Mouse (Mus musculus): ENCODE measurements around the gene Olfr507. TPM values are rescaled to one million over a fixed set of nuclear protein-coding genes. Genes with fewer than 3 reads are reported as not detected.

Gene Olfr507
- polyA plus RNA-seq, 1 experiment: not detected

DNA sequence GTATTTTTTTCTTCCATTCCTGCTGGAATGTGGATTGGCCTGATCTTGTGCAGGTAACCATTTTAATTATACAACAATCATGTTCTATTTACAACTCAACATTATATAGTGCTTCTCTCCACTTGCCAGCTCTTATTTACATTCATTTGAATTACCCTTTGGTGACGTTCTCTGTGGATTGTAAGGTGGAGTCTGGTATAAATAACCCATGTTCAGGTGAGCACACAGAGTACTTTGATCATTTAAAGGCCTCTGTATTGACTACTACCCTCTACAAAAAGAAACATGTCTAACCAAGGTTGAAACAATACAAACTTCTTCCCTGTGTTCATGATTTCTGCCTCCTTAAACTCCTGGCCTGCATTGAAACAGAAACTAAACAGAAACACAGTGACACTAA is 49.4 kb downstream of the Olfr507 start:
- 63% methylated on average over 1 of the region's 1 CpGs for WGBS

More for the DNA sequence above, 49.4 kb downstream of the Olfr507 start:
- no peak overlapping the region for H3K27ac ChIP-seq (ENCODE audit: insufficient read depth, low read depth, low read length)
- no peak overlapping the region for H3K4me3 ChIP-seq (ENCODE audit: insufficient read depth, low read depth, low read length)
- TF ChIP-seq CTCF (IDR thresholded peaks at IDR 0.05; ENCODE audit: insufficient read depth, low read depth, low read length) (no peak), POLR2A (IDR thresholded peaks at IDR 0.05; ENCODE audit: insufficient read depth, low read depth, low read length) (no peak)
- no peaks in the 10 kb centered on the region for H3K4me1 ChIP-seq (ENCODE audit: control insufficient read depth, insufficient read depth, low read length)

Other genes with a start within 250 kb of the Olfr507 start
- not detected in 2 replicates for gene Olfr495, start 228.6 kb upstream of the Olfr507 start, polyA plus RNA-seq (2012; ENCODE audit: insufficient read depth, insufficient read length, low replicate concordance, missing spikeins)
- not detected in 2 replicates for gene Olfr497, start 201.4 kb upstream of the Olfr507 start, polyA plus RNA-seq (2012; ENCODE audit: insufficient read depth, insufficient read length, low replicate concordance, missing spikeins)
- not detected in 2 replicates for gene Olfr498, start 156.5 kb upstream of the Olfr507 start, polyA plus RNA-seq (2012; ENCODE audit: insufficient read depth, insufficient read length, low replicate concordance, missing spikeins)
- not detected in 2 replicates for gene Olfr502, start 96.7 kb upstream of the Olfr507 start, polyA plus RNA-seq (2012; ENCODE audit: insufficient read depth, insufficient read length, low replicate concordance, missing spikeins)
- gene Olfr503, start 77.3 kb upstream of the Olfr507 start, polyA plus RNA-seq (2012; ENCODE audit: insufficient read depth, insufficient read length, low replicate concordance, missing spikeins): not detected in 2 replicates
- not detected in 2 replicates for gene Olfr504, start 56.0 kb upstream of the Olfr507 start, polyA plus RNA-seq (2012; ENCODE audit: insufficient read depth, insufficient read length, low replicate concordance, missing spikeins)
- gene Olfr506, start 11.0 kb upstream of the Olfr507 start, polyA plus RNA-seq (2012; ENCODE audit: insufficient read depth, insufficient read length, low replicate concordance, missing spikeins): not detected in 2 replicates
- gene Olfr508, start 8.2 kb downstream of the Olfr507 start, polyA plus RNA-seq (2012; ENCODE audit: insufficient read depth, insufficient read length, low replicate concordance, missing spikeins): not detected in 2 replicates
- not detected in 2 replicates for gene Olfr509, start 30.1 kb downstream of the Olfr507 start, polyA plus RNA-seq (2012; ENCODE audit: insufficient read depth, insufficient read length, low replicate concordance, missing spikeins)
- not detected in 2 replicates for gene Olfr510, start 44.6 kb downstream of the Olfr507 start, polyA plus RNA-seq (2012; ENCODE audit: insufficient read depth, insufficient read length, low replicate concordance, missing spikeins)
- not detected in 2 replicates for gene Olfr512, start 91.5 kb downstream of the Olfr507 start, polyA plus RNA-seq (2012; ENCODE audit: insufficient read depth, insufficient read length, low replicate concordance, missing spikeins)
- not detected in 2 replicates for gene Olfr513, start 129.2 kb downstream of the Olfr507 start, polyA plus RNA-seq (2012; ENCODE audit: insufficient read depth, insufficient read length, low replicate concordance, missing spikeins)
- gene Olfr514, start 204.2 kb downstream of the Olfr507 start, polyA plus RNA-seq (2012; ENCODE audit: insufficient read depth, insufficient read length, low replicate concordance, missing spikeins): not detected in 2 replicates
- not detected in 2 replicates for gene Olfr516, start 228.7 kb downstream of the Olfr507 start, polyA plus RNA-seq (2012; ENCODE audit: insufficient read depth, insufficient read length, low replicate concordance, missing spikeins)